Mouse (Mus musculus) forebrain, embryonic 15.5 days (tissue): ENCODE results near the gene Dclre1b. TPM values are rescaled to one million over a fixed set of nuclear protein-coding genes. Genes with fewer than 3 reads are reported as not detected.

Experiments
- ATAC-seq: fragments of 200-750 bp; cut with Nextera tagmentation; replicated peaks from 2 replicates; pipeline ENCODE4 v1.8.0; 2017; ENCODE audit warnings: mild to moderate bottlenecking, moderate TSS enrichment, moderate library complexity
- H3K27ac ChIP-seq: fragments of 300-500 bp; sonication (generic); replicated peaks from 2 replicates; pipeline ENCODE4 v1.5.1; 2015; ENCODE audit warnings: mild to moderate bottlenecking, inconsistent platforms
- H3K27me3 ChIP-seq: fragments of 300-500 bp; sonication (generic); 2 replicates; pipeline ENCODE4 v1.6.1; 2015; ENCODE audit warnings: inconsistent platforms
- H3K36me3 ChIP-seq: fragments of 300-500 bp; sonication (generic); 2 replicates; pipeline ENCODE4 v1.6.1; 2015; ENCODE audit warnings: mild to moderate bottlenecking, inconsistent platforms
- H3K4me1 ChIP-seq: fragments of 300-500 bp; sonication (generic); 2 replicates; pipeline ENCODE4 v1.6.1; 2015; ENCODE audit warnings: inconsistent platforms
- H3K4me2 ChIP-seq: fragments of 300-500 bp; sonication (generic); replicated peaks from 2 replicates; pipeline ENCODE4 v1.6.1; 2015; ENCODE audit warnings: mild to moderate bottlenecking, inconsistent platforms
- H3K4me3 ChIP-seq: fragments of 300-500 bp; sonication (generic); 2 replicates; pipeline ENCODE4 v1.5.1; 2015; ENCODE audit warnings: mild to moderate bottlenecking, inconsistent platforms
- H3K9ac ChIP-seq: fragments of 300-500 bp; sonication (generic); replicated peaks from 2 replicates; pipeline ENCODE4 v1.6.1; 2015; ENCODE audit warnings: mild to moderate bottlenecking, inconsistent platforms
- H3K9me3 ChIP-seq: fragments of 300-500 bp; sonication (generic); 2 replicates; pipeline ENCODE4 v1.6.1; 2016; ENCODE audit warnings: inconsistent platforms
- WGBS: fragments of 180-500 bp; shearing (Covaris S2); methylation state at CpG from one replicate; pipeline ENCODE4 v1.1.7; 2015; ENCODE audit warnings: mixed read lengths; 5-methylcytosine and 5-hydroxymethylcytosine counted together
- polyA plus RNA-seq: library from polyadenylated mRNA; unstranded; fragments of >200 nt; fragmentation: Nextera tagmentation; extraction: Ambion mirVana; gene quantifications from 2 replicates; pipeline ENCODE4 v1.2.1, GENCODE M21; 2015

The Dclre1b gene
- polyA plus RNA-seq, 1 experiment from 2014 or later = 24.2 TPM

GRCm38 (mm10) chr3:103756920-103757319 is 52.3 kb downstream of the Dclre1b start:
- Histone ChIP-seq H3K9ac (no peak overlapping the region), H3K4me3 (no peak overlapping the region), H3K27me3 (no peaks in the 10 kb centered on the region), H3K4me2 (no peak overlapping the region), H3K36me3 (peaks cover 70% of the 10 kb centered on the region), H3K9me3 (no peaks in the 10 kb centered on the region), H3K4me1 (no peaks in the 10 kb centered on the region), H3K27ac (no peak overlapping the region)
- no peak for ATAC-seq
- WGBS = 93% methylated on average over 2 of the region's 2 CpGs

DNA sequence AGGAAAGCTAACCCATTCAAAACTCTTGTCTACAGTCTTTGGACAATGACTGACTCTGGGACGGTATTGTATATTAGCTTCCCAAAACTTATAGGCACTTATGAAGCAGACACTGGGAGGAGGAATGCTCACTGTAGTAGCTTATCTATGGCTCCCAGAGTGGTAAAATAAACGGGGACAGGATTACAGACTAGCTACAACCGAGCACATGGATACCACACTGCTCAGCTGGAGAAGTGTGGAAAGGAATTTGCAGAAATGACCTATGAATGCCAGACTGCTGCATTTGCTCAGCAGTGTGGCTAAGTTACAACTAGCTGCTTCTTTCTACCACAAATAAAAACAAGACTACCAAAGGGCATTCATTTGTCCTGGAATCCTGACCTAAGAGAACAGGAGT is 53.9 kb downstream of the Dclre1b start:
- Histone ChIP-seq H3K9ac (no peak overlapping the region), H3K4me1 (no peaks in the 10 kb centered on the region), H3K36me3 (peaks cover 67% of the 10 kb centered on the region), H3K4me3 (no peak overlapping the region), H3K27me3 (no peaks in the 10 kb centered on the region), H3K27ac (no peak overlapping the region), H3K9me3 (no peaks in the 10 kb centered on the region), H3K4me2 (no peak overlapping the region)
- no peak for ATAC-seq
- 83% methylated on average over 3 of the region's 3 CpGs for WGBS

DNA sequence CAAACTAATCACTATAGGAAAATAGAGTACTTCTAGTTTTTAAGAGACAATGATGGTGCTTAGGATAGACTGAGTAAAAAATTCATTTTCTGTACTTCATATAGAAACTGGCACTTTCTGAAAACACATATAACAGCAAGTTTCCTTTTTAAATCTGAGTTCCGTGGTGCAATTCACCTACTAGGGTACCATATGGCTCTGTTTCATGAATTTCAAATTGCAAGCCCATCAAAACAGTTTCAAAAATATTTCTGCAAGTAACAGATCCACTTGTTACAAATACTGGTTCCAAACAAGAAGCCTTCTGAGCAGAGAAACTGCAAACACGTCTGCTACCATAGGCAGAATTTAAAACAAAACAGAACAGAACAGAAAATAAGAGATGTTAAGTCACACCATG is 57.7 kb downstream of the Dclre1b start:
- H3K9ac ChIP-seq = no peak overlapping the region
- no peak overlapping the region for H3K27ac ChIP-seq
- no peak for ATAC-seq
- H3K4me1 ChIP-seq = no peaks in the 10 kb centered on the region
- H3K9me3 ChIP-seq = no peaks in the 10 kb centered on the region
- H3K36me3 ChIP-seq = peaks cover 73% of the 10 kb centered on the region
- no peaks in the 10 kb centered on the region for H3K27me3 ChIP-seq
- no peak overlapping the region for H3K4me2 ChIP-seq
- H3K4me3 ChIP-seq = no peak overlapping the region
- 77% methylated on average over 2 of the region's 2 CpGs for WGBS

Other genes starting within 250 kb of the Dclre1b start
- gene Syt6, start 234.2 kb downstream of the Dclre1b start, polyA plus RNA-seq = 19.2 and 22.1 TPM in 2 replicates
- 0.24 TPM in 1 of 2 replicates, not detected in the other for gene Atg4a-ps, start 163.4 kb downstream of the Dclre1b start, polyA plus RNA-seq
- 5.1 and 5.3 TPM in 2 replicates for gene Olfml3, start 71.4 kb downstream of the Dclre1b start, polyA plus RNA-seq
- gene Gm10964, start 70.1 kb downstream of the Dclre1b start, polyA plus RNA-seq = not detected in 2 replicates
- 13.0 and 13.5 TPM in 2 replicates for gene Hipk1, start 17.9 kb downstream of the Dclre1b start, polyA plus RNA-seq
- 21.4 and 23.5 TPM in 2 replicates for gene Ap4b1, start 76 bp upstream of the Dclre1b start, polyA plus RNA-seq
- gene Gm43064, start 129 bp upstream of the Dclre1b start, polyA plus RNA-seq = 0.37 TPM in 1 of 2 replicates, not detected in the other
- gene Bcl2l15, start 23.2 kb upstream of the Dclre1b start, polyA plus RNA-seq = 0.11 TPM in 1 of 2 replicates, not detected in the other
- 0.24 and 0.28 TPM in 2 replicates for gene Ptpn22, start 50.4 kb upstream of the Dclre1b start, polyA plus RNA-seq
- 25.6 and 27.0 TPM in 2 replicates for gene Rsbn1, start 104.7 kb upstream of the Dclre1b start, polyA plus RNA-seq
- 26.9 and 28.9 TPM in 2 replicates for gene Phtf1, start 158.7 kb upstream of the Dclre1b start, polyA plus RNA-seq